Mouse (Mus musculus) skeletal muscle tissue, adult 2 months (tissue): ENCODE data around the gene Cyb5b.

Experiments used
- DNase-seq: peaks from one replicate; pipeline ENCODE4 v3.0.0-alpha.2; 2012; ENCODE audit warnings: low read depth, low spot score

Cyb5b gene

GRCm38 (mm10) chr8:107221924-107222851 is 71.7 kb downstream of the Cyb5b start:
- no peak for DNase-seq

- DNase-seq: no peak
These were observed 75.7 kb downstream of the Cyb5b start for GRCm38 (mm10) chr8:107226183-107226582.

- no peak for DNase-seq
These were observed 76.7 kb downstream of the Cyb5b start for GRCm38 (mm10) chr8:107227011-107227626.

- DNase-seq: no peak
These were observed 82.8 kb downstream of the Cyb5b start for GRCm38 (mm10) chr8:107233251-107233650.

GRCm38 (mm10) chr8:107233718-107234117 is 83.3 kb downstream of the Cyb5b start:
- no peak for DNase-seq
